Mouse (Mus musculus) CH12F3 (cell line): ENCODE data around the gene Egfl8.

Source experiments
- in situ Hi-C: fragments of 300-500 bp; cut with MboI; formaldehyde crosslinking; loops from 2 replicates; pipeline ENCODE4 v1.14.3; 2020; ENCODE audit warnings: low sequenced_read_pairs

Egfl8 gene

GRCm38 (mm10) chr17:34585121-34585520 is 30.6 kb downstream of the Egfl8 start:
- in situ Hi-C loops = no loop called here

- in situ Hi-C loops = no loop called here
Observed at GRCm38 (mm10) chr17:34583819-34584218, 32.0 kb downstream of the Egfl8 start.

- in situ Hi-C loops = no loop called here
Observed at GRCm38 (mm10) chr17:34583397-34583796, 32.4 kb downstream of the Egfl8 start.

- in situ Hi-C loops = no loop called here
Observed at GRCm38 (mm10) chr17:34582528-34582927, 33.2 kb downstream of the Egfl8 start.

GRCm38 (mm10) chr17:34578070-34578469 is 37.7 kb downstream of the Egfl8 start:
- in situ Hi-C loops = no loop called here

- in situ Hi-C loops = no loop called here
Observed at GRCm38 (mm10) chr17:34576577-34576976, 39.2 kb downstream of the Egfl8 start.

GRCm38 (mm10) chr17:34572361-34572760 is 43.4 kb downstream of the Egfl8 start:
- in situ Hi-C loops = no loop called here

GRCm38 (mm10) chr17:34571875-34572274 is 43.9 kb downstream of the Egfl8 start:
- in situ Hi-C loops = no loop called here

GRCm38 (mm10) chr17:34569919-34570318 is 45.9 kb downstream of the Egfl8 start:
- in situ Hi-C loops = no loop called here

GRCm38 (mm10) chr17:34568421-34568820 is 47.4 kb downstream of the Egfl8 start:
- in situ Hi-C loops = no loop called here

- in situ Hi-C loops = no loop called here
Observed at GRCm38 (mm10) chr17:34567311-34567710, 48.5 kb downstream of the Egfl8 start.

GRCm38 (mm10) chr17:34564796-34565195 is 51.0 kb downstream of the Egfl8 start:
- in situ Hi-C loops = no loop called here

- in situ Hi-C loops = no loop called here
Observed at GRCm38 (mm10) chr17:34564003-34564421, 51.8 kb downstream of the Egfl8 start, which contains the start of gene Notch4. Notch4 (plus strand) TSS chr17:34564268.

GRCm38 (mm10) chr17:34563354-34563753 is 52.4 kb downstream of the Egfl8 start:
- in situ Hi-C loops = no loop called here
